Mouse (Mus musculus): ENCODE measurements around the gene Tecpr2.

Gene Tecpr2

DNA sequence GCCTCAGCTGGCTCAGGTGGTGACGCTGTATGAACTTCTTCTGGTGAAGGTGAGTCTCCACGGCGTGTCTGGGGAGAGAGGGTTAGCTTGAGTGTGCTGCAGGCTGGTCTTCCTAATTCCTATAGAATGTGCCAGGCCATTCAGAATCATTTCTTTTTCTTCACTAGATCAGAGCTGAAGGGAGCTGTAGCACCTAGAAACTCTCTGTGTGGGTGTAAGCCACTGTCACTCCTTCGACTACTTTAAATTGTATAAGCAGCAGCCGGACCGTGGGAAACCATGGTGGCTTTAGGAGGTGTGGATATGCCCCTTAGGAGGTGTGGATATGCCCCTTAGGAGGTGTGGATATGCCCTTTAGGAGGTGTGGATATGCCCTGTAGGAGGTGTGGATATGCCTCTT, 25.1 kb upstream of the Tecpr2 start:
- no peak for DNase-seq (ENCODE audit: low spot score in 2 of 2)

- DNase-seq (ENCODE audit: low spot score in 2 of 2), result no peak
These were observed 23.5 kb upstream of the Tecpr2 start for GRCm38 (mm10) chr12:110865571-110865970.

GRCm38 (mm10) chr12:110865989-110866388, 23.1 kb upstream of the Tecpr2 start:
- DNase-seq (ENCODE audit: low spot score in 2 of 2), result no peak

GRCm38 (mm10) chr12:110870107-110870506, 19.0 kb upstream of the Tecpr2 start:
- DNase-seq (ENCODE audit: low spot score in 2 of 2), result no peak

- no peak for DNase-seq (ENCODE audit: low spot score in 2 of 2)
These were observed 17.8 kb upstream of the Tecpr2 start for GRCm38 (mm10) chr12:110871247-110871646.

GRCm38 (mm10) chr12:110875351-110875750, 13.7 kb upstream of the Tecpr2 start:
- no peak for DNase-seq (ENCODE audit: low spot score in 2 of 2)

- DNase-seq (ENCODE audit: low spot score in 2 of 2), result no peak
These were observed 6.8 kb upstream of the Tecpr2 start for GRCm38 (mm10) chr12:110882291-110882690.

- no peak for DNase-seq (ENCODE audit: low spot score in 2 of 2)
These were observed 3.8 kb upstream of the Tecpr2 start for GRCm38 (mm10) chr12:110885251-110885650.

DNA sequence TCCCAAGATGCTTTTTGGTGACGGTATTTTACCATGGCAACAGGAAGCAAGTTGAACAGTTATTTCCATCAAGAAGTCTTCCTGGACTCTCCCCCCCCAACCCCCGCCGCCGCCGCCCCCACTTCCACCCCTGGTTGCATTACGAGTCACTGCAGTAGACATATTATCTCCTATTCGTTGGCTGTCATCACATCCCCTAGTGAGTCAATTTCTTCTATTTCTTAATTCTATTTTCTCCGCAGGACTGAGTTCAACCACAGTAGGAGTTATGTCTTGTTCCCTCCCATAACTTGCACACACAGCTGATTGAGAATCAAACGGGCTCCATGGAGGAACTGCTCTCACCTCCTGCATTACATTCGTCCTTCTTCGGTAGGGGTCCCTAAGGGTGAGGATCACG, 958 bp upstream of the Tecpr2 start:
- DNase-seq (ENCODE audit: low spot score in 2 of 2), result no peak

- no peak for DNase-seq (ENCODE audit: low spot score in 2 of 2)
These were observed 458 bp upstream of the Tecpr2 start for GRCm38 (mm10) chr12:110888606-110889005.

DNA sequence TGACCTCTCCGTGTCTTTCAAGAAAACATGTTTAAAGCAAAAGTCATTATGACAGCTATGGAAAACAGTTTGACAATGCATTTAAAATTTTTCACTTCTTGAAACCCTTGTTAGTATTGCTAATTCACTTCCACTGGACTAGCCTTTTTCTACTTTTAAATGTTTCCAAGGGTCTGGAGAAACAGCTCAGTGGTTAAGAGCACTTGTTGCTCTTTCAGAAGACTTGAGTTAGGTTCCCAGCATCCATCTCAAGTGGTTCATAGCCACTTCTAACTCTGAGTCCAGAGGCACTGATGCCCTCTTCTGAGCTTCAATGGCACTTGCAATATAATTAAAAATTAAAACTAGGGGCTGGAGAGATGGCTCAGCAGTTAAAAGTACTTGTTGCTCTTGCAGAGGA, 2.8 kb downstream of the Tecpr2 start:
- no peak for DNase-seq (ENCODE audit: low spot score in 2 of 2)

GRCm38 (mm10) chr12:110902106-110902505, 13.0 kb downstream of the Tecpr2 start:
- DNase-seq (ENCODE audit: low spot score in 2 of 2), result no peak

DNA sequence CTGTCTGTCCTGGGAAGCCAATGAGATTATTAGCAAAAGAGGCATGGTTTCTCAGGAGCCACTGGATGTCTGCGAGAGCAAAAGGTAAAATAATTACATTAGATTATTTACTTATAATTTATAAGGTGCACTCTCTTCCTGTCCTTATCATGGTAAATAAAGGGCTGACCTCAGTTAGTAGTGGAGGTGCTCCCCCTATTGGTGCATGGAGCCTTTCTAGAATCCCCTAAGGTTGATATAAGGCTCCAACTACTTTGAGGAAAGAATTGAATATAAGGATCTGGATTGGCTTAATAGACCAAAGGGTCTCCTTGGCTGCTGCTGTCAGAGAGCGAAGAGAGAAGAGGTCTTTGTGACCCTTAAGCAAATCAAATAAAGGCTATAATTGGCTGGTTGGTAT, 14.5 kb downstream of the Tecpr2 start:
- DNase-seq (ENCODE audit: low spot score in 2 of 2), result no peak

DNA sequence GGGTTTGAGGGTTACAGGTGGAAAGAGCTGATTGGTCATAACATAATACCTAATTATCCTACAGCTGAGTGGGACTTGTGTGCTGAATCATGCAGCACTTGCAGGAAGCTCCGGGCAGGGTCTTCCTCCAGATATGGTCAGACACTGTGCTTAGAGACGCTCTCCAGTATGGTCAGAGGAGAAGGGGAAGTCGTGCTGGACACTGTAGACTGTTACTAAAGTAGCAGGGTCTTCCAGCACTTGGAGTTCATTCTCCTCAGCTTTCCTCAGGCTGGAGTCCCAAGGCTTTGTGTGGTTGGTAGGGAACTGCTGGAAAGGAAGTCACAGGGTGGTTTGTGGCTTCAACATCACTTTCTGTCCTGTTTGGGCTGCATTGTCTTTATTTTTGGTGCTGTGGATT, 18.8 kb downstream of the Tecpr2 start:
- DNase-seq (ENCODE audit: low spot score in 2 of 2), result no peak

DNA sequence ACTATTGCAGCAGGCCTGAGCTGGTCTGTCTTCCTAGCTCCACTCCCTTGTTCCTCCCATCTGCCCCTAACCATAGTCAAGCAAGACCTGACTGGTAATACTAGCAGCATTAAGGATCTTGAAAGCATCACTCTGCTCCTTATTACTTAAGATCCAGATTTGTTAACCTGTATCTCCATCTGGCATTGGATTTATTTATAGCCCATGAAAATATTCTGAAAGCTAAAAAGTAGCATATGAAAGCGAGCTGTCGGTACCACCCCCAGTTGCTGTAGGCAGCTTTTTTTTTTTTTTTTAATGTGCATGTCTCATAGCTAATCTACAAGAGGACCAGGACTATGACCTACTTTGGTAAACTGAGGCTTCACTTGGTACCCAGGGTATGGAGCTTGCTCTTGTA, 20.9 kb downstream of the Tecpr2 start:
- DNase-seq (ENCODE audit: low spot score in 2 of 2), result no peak

DNA sequence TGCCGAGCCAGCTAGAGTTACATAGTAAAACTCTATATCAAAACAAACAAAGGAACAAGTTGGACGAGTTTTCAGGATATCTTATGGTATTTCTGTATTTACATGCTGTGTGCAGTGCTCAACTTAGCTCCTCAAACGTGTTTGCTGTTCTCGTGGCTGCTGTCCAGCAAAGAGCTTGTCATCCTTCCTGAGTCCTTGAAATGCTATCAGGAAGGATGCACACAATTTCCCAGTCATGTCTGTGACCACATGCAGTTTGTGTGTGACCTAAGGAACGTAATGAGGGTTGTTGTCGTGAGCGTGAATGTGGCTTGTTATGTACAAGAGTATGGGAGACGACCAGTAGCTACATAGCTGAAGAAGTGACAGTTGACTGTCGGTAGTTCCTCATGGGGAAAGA, 26.7 kb downstream of the Tecpr2 start:
- DNase-seq (ENCODE audit: low spot score in 2 of 2), result no peak

GRCm38 (mm10) chr12:110920254-110920653, 31.2 kb downstream of the Tecpr2 start:
- no peak for DNase-seq (ENCODE audit: low spot score in 2 of 2)

GRCm38 (mm10) chr12:110921572-110921971, 32.5 kb downstream of the Tecpr2 start:
- no peak for DNase-seq (ENCODE audit: low spot score in 2 of 2)

- no peak for DNase-seq (ENCODE audit: low spot score in 2 of 2)
These were observed 43.8 kb downstream of the Tecpr2 start for GRCm38 (mm10) chr12:110932820-110933219.

DNA sequence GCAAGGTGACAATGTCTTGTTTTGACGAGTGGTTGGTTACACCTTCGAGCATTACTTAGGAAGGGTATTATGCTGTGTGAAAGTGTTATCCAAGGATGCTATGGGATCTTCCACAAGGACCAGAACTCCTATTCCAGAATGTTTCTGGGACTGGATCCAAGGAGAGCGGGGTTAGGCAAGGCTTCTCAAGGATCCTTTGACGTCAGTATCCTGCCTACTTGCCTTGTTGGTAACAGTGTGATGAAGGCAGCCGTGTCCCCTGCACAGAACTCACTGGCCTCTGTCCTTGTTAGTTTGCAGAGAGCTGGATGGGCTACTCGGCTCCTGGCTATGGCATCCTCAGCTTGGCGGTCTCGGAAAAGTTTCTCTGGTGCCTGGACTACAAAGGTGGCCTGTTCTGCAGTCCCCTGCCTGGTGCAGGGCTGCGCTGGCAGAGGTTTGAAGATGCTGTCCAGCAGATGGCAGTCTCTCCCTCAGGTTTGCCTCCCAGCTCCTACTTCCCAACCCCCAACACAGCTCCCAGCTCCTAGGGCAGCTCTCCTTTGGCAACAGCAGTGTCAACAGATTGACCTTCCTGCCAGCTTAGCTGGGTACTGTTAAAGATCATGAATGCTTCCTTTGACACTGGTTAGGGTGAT, 47.0 kb downstream of the Tecpr2 start:
- DNase-seq (ENCODE audit: low spot score in 2 of 2), result peak; percentile 70 to 84

DNA sequence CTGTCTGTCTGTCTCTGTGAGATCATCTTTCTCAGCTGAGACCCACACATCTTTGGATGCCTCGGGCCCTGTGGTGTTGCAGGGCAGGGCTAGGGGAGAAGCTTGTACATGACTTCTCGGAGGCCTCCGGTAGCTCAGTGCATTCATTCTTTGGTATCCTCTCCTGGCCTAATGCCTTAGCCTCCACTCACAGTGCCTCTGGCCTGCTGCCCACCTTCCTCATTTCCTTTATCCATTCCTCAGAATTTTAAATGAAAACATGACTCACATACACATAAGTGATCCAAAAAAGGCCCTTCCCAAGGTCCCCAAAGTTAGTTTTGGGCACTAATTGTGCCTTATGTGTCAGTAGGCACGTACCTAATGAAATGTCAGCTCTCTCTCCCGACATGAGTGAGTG, 48.4 kb downstream of the Tecpr2 start:
- DNase-seq (ENCODE audit: low spot score in 2 of 2), result no peak

- DNase-seq (ENCODE audit: low spot score in 2 of 2), result no peak
These were observed 50.3 kb downstream of the Tecpr2 start for GRCm38 (mm10) chr12:110939385-110939784.

GRCm38 (mm10) chr12:110940869-110941268, 51.8 kb downstream of the Tecpr2 start:
- no peak for DNase-seq (ENCODE audit: low spot score in 2 of 2)

GRCm38 (mm10) chr12:110946216-110946615, 57.2 kb downstream of the Tecpr2 start:
- no peak for DNase-seq (ENCODE audit: low spot score in 2 of 2)
